Mouse (Mus musculus) C2C12 (cell line): ENCODE results near the gene Nemp1. TPM values are rescaled to one million over a fixed set of nuclear protein-coding genes. Genes with fewer than 3 reads are reported as not detected.

Experiments used
- H3K27me3 ChIP-seq: one replicate; pipeline ENCODE4 v1.6.1; 2011; ENCODE audit not compliant: control insufficient read depth, insufficient read depth, insufficient read length
- H3K36me3 ChIP-seq: one replicate; pipeline ENCODE4 v1.6.1; 2011; ENCODE audit not compliant: control insufficient read depth, insufficient read depth
- H3K4me3 ChIP-seq: one replicate; pipeline ENCODE4 v1.5.1; 2011; ENCODE audit warnings: mild to moderate bottlenecking, control low read depth; ENCODE audit not compliant: poor library complexity, insufficient read depth, severe bottlenecking
- H3K79me2 ChIP-seq: one replicate; pipeline ENCODE4 v1.6.1; 2011; ENCODE audit not compliant: control insufficient read depth, insufficient read depth
- H3K79me3 ChIP-seq: one replicate; pipeline ENCODE4 v1.6.1; 2011; ENCODE audit warnings: low read depth, control low read depth
- H3ac ChIP-seq: one replicate; pipeline ENCODE3; 2011; ENCODE audit warnings: low read depth; ENCODE audit not compliant: control insufficient read depth, insufficient read length
- CEBPB ChIP-seq: IDR thresholded peaks from one replicate; pipeline ENCODE4 v1.6.1; 2011; ENCODE audit warnings: low read depth, mild to moderate bottlenecking, control low read depth, moderate library complexity
- CTCF ChIP-seq: IDR thresholded peaks from one replicate; pipeline ENCODE4 v1.5.1; 2011; ENCODE audit not compliant: control insufficient read depth, insufficient read depth, insufficient read length
- FOSL1 ChIP-seq: IDR thresholded peaks from one replicate; pipeline ENCODE4 v1.8.0; 2011; ENCODE audit warnings: mild to moderate bottlenecking, low read length; ENCODE audit not compliant: poor library complexity, insufficient read depth, severe bottlenecking
- MAX ChIP-seq: IDR thresholded peaks from one replicate; pipeline ENCODE4 v1.6.1; 2011; ENCODE audit warnings: mild to moderate bottlenecking, control low read depth
- MYOD1 ChIP-seq: IDR thresholded peaks from one replicate; pipeline ENCODE4 v1.6.1; 2011; ENCODE audit warnings: low read depth; ENCODE audit not compliant: control insufficient read depth, insufficient read length
- MYOG ChIP-seq: IDR thresholded peaks from one replicate; pipeline ENCODE4 v1.6.1; 2011; ENCODE audit not compliant: control insufficient read depth, insufficient read length; ENCODE audit errors: extremely low read depth
- USF1 ChIP-seq: IDR thresholded peaks from one replicate; pipeline ENCODE4 v1.6.1; 2011; ENCODE audit warnings: low read depth, mild to moderate bottlenecking, control low read depth, moderate library complexity
- polyA plus RNA-seq: library from polyadenylated mRNA; unstranded; fragments of >200 nt; fragmentation: generic; extraction: Trizol; gene quantifications from one replicate; pipeline ENCODE4 v1.2.1, GENCODE M21; 2012; ENCODE audit warnings: missing spikeins

The Nemp1 gene
- polyA plus RNA-seq, 1 experiment: 6.8 TPM

DNA sequence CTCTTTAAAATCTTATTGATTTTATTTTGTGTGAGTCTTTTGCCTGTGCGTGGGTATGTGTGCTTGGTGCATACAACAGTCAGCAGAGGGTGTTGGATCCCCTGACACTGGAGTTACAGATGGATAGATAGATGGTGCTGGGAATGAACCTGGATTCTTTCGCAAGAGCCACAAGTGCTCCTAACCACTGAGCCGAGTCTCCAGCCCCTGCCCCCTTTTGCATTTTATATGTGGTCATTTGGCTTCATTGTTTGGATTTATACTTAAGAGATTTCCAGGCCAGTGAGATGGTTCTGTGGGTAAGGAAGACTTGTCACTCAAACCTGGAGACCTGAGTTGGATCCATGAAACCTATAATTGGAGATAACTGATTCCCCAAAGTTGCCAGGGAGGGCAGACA is 13.2 kb downstream of the Nemp1 start:
- no peaks in the 10 kb centered on the region for H3K36me3 ChIP-seq
- no peak overlapping the region for H3ac ChIP-seq
- no peaks in the 10 kb centered on the region for H3K27me3 ChIP-seq
- H3K4me3 ChIP-seq: no peak overlapping the region
- TF ChIP-seq MAX (no peak), CTCF (no peak), FOSL1 (no peak), USF1 (no peak), CEBPB (no peak), MYOD1 (no peak), MYOG (no peak)
- peaks cover 68% of the 10 kb centered on the region for H3K79me2 ChIP-seq
- peaks cover 13% of the 10 kb centered on the region for H3K79me3 ChIP-seq

DNA sequence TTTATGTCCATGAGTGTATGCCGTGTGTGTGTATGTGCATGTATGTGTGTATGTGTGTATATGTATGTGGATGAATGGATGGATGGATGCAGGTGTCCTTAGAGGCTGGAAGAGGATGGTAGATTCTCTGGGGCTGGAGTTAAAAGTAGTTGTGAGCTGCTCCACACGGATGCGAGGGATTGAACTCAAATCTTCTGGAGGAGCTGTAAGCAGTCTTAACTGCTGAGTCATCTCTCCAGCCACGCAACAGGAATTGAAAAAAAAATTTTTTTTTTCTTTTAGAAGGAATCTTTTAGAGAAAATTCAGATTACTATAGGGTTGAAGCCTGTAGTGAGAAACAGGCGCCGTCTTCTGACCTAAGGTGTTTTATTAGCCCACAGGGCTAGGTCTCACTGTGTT is 16.2 kb downstream of the Nemp1 start:
- H3K79me3 ChIP-seq: peaks cover 10% of the 10 kb centered on the region
- no peaks in the 10 kb centered on the region for H3K27me3 ChIP-seq
- H3K36me3 ChIP-seq: no peaks in the 10 kb centered on the region
- TF ChIP-seq USF1 (no peak), CTCF (no peak), MYOD1 (no peak), MYOG (no peak), CEBPB (no peak), MAX (no peak), FOSL1 (no peak)
- no peak overlapping the region for H3ac ChIP-seq
- H3K4me3 ChIP-seq: no peak overlapping the region
- peaks cover 66% of the 10 kb centered on the region for H3K79me2 ChIP-seq

DNA sequence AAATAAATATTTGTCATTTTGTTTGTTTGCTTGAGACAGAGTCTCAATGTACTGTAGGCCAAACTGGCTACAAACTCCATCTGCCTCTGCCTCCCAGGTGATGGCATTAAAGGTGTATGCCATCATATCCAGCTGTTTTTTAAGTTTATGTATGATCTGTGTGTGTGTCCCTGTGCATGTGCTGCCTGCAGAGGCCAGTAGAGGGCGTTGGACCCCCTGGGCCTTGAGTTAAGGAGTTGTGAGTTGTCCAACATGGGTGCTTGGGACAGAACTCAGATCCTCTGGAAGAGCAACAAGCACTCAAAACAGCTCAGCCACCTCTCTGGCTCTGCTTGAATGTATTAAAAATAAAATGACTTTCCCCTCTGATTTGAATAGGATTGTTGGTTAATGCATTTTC is 24.4 kb downstream of the Nemp1 start:
- Histone ChIP-seq H3ac (no peak overlapping the region), H3K79me3 (no peaks in the 10 kb centered on the region), H3K36me3 (peaks cover 63% of the 10 kb centered on the region), H3K79me2 (no peaks in the 10 kb centered on the region), H3K4me3 (no peak overlapping the region), H3K27me3 (no peaks in the 10 kb centered on the region)
- TF ChIP-seq MYOG (no peak), CEBPB (no peak), CTCF (no peak), MYOD1 (no peak), MAX (no peak), FOSL1 (no peak), USF1 (no peak)

DNA sequence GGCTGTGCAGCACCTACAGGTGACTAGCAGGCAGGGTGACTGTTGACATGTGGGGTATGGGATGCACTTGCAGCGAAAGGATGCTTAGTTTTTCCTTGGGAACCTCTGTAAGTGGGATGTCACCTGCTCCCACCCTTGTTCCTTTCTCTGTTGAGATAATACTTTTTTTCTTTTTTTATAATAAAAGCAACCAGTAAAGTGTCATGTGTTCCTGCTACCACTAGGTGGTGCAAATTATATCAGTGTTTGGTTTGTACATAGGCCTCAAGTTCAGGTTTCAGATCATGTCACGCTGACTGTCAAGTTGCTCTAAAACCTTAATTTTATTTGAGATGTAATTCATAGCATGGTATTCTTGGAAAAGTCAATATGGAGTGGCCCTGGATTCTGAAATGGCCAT is 27.9 kb downstream of the Nemp1 start:
- Histone ChIP-seq H3K4me3 (no peak overlapping the region), H3K79me2 (no peaks in the 10 kb centered on the region), H3K79me3 (no peaks in the 10 kb centered on the region), H3ac (no peak overlapping the region), H3K27me3 (no peaks in the 10 kb centered on the region), H3K36me3 (peaks cover 75% of the 10 kb centered on the region)
- TF ChIP-seq MYOD1 (no peak), USF1 (peak; percentile 35)

DNA sequence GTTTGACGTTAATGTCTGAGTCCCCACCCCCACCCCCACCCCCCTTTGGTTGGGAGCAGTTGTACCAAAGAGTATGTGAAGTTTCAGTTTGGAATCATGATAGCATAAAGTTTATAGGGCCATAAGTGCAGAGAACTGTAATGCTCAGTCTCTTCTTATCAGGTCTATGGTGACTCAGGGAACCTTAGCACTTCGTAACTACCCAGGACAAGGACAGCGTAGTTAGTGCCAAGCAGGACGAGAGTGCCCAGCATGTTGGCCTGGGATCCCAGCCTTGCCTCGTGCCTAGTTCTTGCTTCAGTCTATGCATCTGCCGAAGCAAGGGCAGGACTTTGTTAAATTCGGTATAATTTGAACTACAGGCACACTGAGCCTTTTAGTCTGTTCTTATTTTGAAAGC is 29.1 kb downstream of the Nemp1 start:
- Histone ChIP-seq H3K36me3 (peaks cover 67% of the 10 kb centered on the region), H3K4me3 (no peak overlapping the region), H3ac (no peak overlapping the region), H3K79me3 (no peaks in the 10 kb centered on the region), H3K79me2 (no peaks in the 10 kb centered on the region), H3K27me3 (no peaks in the 10 kb centered on the region)
- no peak for TF ChIP-seq MYOD1
- TF ChIP-seq MAX: no peak

DNA sequence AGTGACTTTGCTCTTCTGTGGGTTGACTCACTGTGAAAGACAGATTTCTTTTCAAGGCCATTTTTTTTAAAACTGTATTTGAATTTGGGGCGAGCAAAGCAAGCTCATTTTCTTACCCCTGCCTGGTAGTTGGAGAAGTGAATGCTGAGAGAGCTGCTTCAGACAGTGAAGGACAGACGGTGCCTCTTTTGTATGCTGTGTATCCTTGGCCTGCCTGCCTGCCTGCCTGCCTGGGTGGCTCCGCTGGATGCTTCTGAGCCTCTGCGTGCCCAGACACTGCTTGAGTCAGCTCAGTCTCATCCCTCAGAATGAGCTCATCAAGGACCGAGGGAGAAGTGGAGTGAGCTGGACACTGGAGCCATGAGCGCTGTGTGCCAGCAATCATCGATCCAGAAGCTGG is 32.3 kb downstream of the Nemp1 start:
- no peak overlapping the region for H3ac ChIP-seq

DNA sequence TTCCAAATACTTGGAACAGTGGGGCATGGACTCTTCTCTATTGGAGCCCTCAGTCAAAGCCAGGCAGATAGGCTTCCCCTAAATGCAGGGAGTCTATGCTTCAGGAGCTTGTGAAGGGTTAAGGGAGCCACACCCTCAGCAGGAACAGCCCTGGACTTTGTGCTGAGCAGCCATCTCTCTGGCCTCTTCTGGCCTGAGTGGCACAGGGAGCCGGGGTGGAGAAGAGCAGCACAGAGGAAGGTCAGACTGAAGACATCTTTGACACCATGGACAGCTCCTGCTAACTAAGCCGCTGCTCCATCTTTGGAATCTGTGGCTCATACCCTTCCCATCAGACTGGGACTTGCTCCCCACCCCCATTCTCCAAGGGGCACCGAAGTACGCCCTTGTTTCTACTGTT is 36.6 kb downstream of the Nemp1 start:
- Histone ChIP-seq H3K79me3 (no peaks in the 10 kb centered on the region), H3K27me3 (no peaks in the 10 kb centered on the region), H3ac (no peak overlapping the region), H3K4me3 (no peak overlapping the region), H3K36me3 (peaks cover 16% of the 10 kb centered on the region), H3K79me2 (no peaks in the 10 kb centered on the region)
- TF ChIP-seq MYOD1 (no peak), MYOG (no peak), MAX (no peak), USF1 (no peak), CTCF (no peak), CEBPB (no peak), FOSL1 (no peak)

More for the DNA sequence above, 32.3 kb downstream of the Nemp1 start:
- H3K79me2 ChIP-seq: no peaks in the 10 kb centered on the region
- TF ChIP-seq MAX: no peak
- TF ChIP-seq CTCF: no peak
- TF ChIP-seq MYOG: no peak
- TF ChIP-seq USF1: no peak
- no peak for TF ChIP-seq FOSL1
- TF ChIP-seq MYOD1: no peak
- TF ChIP-seq CEBPB: no peak
- no peaks in the 10 kb centered on the region for H3K27me3 ChIP-seq
- H3K79me3 ChIP-seq: no peaks in the 10 kb centered on the region
- H3K36me3 ChIP-seq: peaks cover 41% of the 10 kb centered on the region
- H3K4me3 ChIP-seq: no peak overlapping the region
